Mouse (Mus musculus) neural tube, embryonic 11.5 days (tissue): ENCODE measurements around the gene Tmem159. TPM values are rescaled to one million over a fixed set of nuclear protein-coding genes. Genes with fewer than 3 reads are reported as not detected.

Experiments
- ATAC-seq: fragments of 200-750 bp; cut with Nextera tagmentation; 2 replicates; pipeline ENCODE4 v1.8.0; 2017; ENCODE audit warnings: moderate number of reproducible peaks, mild to moderate bottlenecking, moderate TSS enrichment, moderate library complexity; ENCODE audit not compliant: insufficient read depth, low FRiP score, low TSS enrichment
- DNase-seq: peaks from one replicate; pipeline ENCODE4 v3.0.0-alpha.2; 2015; ENCODE audit warnings: low spot score
- H3K27ac ChIP-seq: fragments of 300-500 bp; sonication (generic); 2 replicates; pipeline ENCODE4 v1.5.1; 2014; ENCODE audit warnings: low read depth, mild to moderate bottlenecking, low read length
- H3K27me3 ChIP-seq: fragments of 300-500 bp; sonication (generic); 2 replicates; pipeline ENCODE4 v1.6.1; 2014; ENCODE audit warnings: mild to moderate bottlenecking, low read length, mixed read lengths; ENCODE audit not compliant: control insufficient read depth, insufficient read depth
- H3K36me3 ChIP-seq: fragments of 300-500 bp; sonication (generic); 2 replicates; pipeline ENCODE4 v1.6.1; 2014; ENCODE audit warnings: mild to moderate bottlenecking, low read length, moderate library complexity, mixed read lengths; ENCODE audit not compliant: control insufficient read depth, insufficient read depth
- H3K4me1 ChIP-seq: fragments of 300-500 bp; sonication (generic); 2 replicates; pipeline ENCODE4 v1.6.1; 2014; ENCODE audit warnings: low read length, mixed read lengths; ENCODE audit not compliant: control insufficient read depth, insufficient read depth
- H3K4me2 ChIP-seq: fragments of 300-500 bp; sonication (generic); 2 replicates; pipeline ENCODE4 v1.6.1; 2014; ENCODE audit warnings: low read depth, mild to moderate bottlenecking, moderate library complexity
- H3K4me3 ChIP-seq: fragments of 300-500 bp; sonication (generic); 2 replicates; pipeline ENCODE4 v1.5.1; 2014; ENCODE audit warnings: low read depth, low read length
- H3K9ac ChIP-seq: fragments of 300-500 bp; sonication (generic); 2 replicates; pipeline ENCODE4 v1.6.1; 2014; ENCODE audit warnings: mild to moderate bottlenecking, low read length
- H3K9me3 ChIP-seq: fragments of 300-500 bp; sonication (generic); 2 replicates; pipeline ENCODE4 v1.6.1; 2016; ENCODE audit warnings: low read length; ENCODE audit not compliant: control insufficient read depth
- WGBS: fragments of 180-500 bp; shearing (Covaris S2); extraction: QIAGEN DNeasy Blood & Tissue Kit; methylation state at CpG from one replicate; pipeline ENCODE4 v1.1.7; 2014; 5-methylcytosine and 5-hydroxymethylcytosine counted together
- polyA plus RNA-seq: library from polyadenylated mRNA; unstranded; fragments of >200 nt; fragmentation: Nextera tagmentation; extraction: Ambion mirVana; gene quantifications from 2 replicates; pipeline ENCODE4 v1.2.1, GENCODE M21; 2014

Gene Tmem159
- polyA plus RNA-seq, 1 experiment from 2014 or later: 16.6 TPM

DNA sequence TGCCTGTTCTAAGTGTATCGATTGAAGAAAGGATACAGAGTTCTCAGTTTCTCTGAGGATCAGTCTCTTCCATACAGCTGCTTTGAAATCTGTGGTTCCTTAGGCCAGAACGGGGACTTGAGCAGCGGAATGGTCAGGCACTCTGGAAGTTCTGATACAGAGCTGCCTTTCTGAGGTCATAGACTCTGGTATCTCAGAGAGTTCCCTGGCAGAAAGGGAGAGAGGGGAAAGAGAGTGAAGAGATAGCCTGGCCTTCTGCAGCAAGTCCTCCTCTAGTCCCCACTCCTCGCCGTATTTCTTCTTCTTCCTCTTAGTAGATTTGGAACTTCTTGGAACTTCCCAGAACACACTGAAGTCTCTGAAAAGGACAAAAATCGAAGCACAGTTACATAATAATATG is 7.0 kb upstream of the Tmem159 start, which contains the start of gene Dnah3:
Gene Dnah3 (minus strand): TSS at position 101 of the 400 bp plus-strand sequence.
- DNase-seq (no peak), ATAC-seq (no peak)
- Histone ChIP-seq H3K36me3 (no peaks in the 10 kb centered on the region), H3K27me3 (no peaks in the 10 kb centered on the region), H3K9ac (no peak within 1 kb of the TSS), H3K4me2 (no peak within 1 kb of the TSS), H3K9me3 (no peaks in the 10 kb centered on the region), H3K4me1 (no peaks in the 10 kb centered on the region), H3K27ac (no peak within 1 kb of the TSS), H3K4me3 (no peak within 1 kb of the TSS)
- WGBS: 91% methylated on average over 6 of the region's 6 CpGs

DNA sequence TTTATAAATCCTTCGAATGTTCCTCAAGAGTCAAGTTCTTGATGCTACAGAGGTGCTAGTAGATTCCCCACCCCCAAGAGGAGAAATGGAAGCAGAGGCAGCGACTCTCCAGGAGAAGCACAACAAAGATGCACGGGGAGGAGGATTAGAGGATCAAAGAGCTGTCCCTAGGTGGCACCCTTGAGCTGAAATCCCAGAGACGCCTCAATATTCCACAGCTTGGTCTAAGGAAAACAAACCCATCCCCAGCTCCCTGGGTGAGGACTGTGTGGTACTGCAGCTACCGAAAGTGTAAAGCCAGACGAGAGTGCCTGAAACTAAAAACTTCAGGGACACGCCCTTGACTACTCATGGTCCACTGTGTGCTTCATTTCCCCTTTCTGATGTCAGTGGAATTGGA is 4.3 kb upstream of the Tmem159 start:
- H3K4me2 ChIP-seq: no peak overlapping the region
- H3K27ac ChIP-seq: no peak overlapping the region
- WGBS: 7% methylated on average over 7 of the region's 7 CpGs
- H3K9ac ChIP-seq: no peak overlapping the region
- H3K36me3 ChIP-seq: no peaks in the 10 kb centered on the region
- H3K9me3 ChIP-seq: no peaks in the 10 kb centered on the region
- peak; percentile 45; the same call in 1 of the 2 replicates for ATAC-seq
- H3K4me3 ChIP-seq: no peak overlapping the region
- DNase-seq: peak; percentile 75
- H3K27me3 ChIP-seq: no peaks in the 10 kb centered on the region
- peaks cover 3% of the 10 kb centered on the region; the same call in 1 of the 2 replicates for H3K4me1 ChIP-seq

DNA sequence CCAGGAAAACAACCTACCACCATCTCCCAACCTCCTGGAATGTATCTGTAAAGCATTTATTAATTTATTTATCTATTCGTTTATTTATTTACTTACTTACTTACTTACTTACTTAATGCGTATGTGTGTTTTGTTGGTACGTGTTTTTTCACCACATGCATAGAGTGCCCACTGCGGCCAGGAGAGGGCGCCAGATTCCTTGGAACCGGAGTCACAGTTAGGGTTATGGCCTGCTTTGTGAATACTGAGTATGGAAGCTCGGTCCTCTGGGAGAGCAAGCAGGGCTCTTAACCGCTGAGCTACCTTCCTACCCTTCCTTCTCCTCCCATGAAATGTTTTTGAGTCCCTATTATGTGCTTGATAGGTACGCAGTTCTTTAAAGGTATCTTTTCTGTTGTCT is 3.8 kb upstream of the Tmem159 start:
- no peak overlapping the region for H3K4me3 ChIP-seq

DNA sequence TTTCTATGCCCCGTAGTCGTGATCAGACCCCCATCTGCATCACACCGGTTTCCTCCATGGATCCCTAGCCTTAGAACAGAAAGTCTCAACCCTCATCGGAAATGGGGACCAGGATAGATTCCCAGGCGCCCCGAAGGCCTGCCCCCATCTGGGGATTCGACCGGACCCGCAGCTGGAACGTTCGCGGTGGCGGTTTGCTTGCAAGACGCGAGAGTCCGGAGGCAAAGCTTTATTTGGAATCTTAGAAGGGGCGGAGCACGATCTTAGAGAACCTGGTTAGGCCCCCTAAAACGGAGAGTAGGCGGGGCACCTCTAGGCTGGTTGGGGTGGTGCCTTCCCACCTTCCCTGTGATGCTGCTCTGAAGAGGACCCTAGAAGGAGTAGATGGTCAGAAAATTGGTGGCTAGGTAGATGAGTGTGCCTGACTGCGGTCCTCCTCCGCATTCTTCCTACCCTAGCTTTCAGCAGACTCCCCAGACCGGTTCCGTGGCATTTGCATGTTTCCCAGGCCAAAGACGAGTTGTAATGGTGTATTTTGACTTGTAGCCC is 940 bp downstream of the Tmem159 start:
- peaks cover 3% of the 10 kb centered on the region; the same call in 1 of the 2 replicates for H3K4me1 ChIP-seq
- H3K4me2 ChIP-seq: peak overlapping the region; percentile 86
- no peaks in the 10 kb centered on the region for H3K9me3 ChIP-seq
- DNase-seq: no peak
- H3K36me3 ChIP-seq: no peaks in the 10 kb centered on the region
- WGBS: 2% methylated on average over 25 of the region's 25 CpGs
- H3K9ac ChIP-seq: peak overlapping the region; percentile 1; the same call in 1 of the 2 replicates
- 0 out of 2 replicates have a peak, but pooled peaks have one; percentile 10 for ATAC-seq
- H3K27me3 ChIP-seq: no peaks in the 10 kb centered on the region
- H3K4me3 ChIP-seq: peak overlapping the region; percentile 57
- H3K27ac ChIP-seq: no peak overlapping the region

More for the DNA sequence above, 3.8 kb upstream of the Tmem159 start:
- ATAC-seq: peak; percentile 64; the same call in 1 of the 2 replicates
- Histone ChIP-seq H3K4me2 (no peak overlapping the region), H3K4me1 (peaks cover 3% of the 10 kb centered on the region; the same call in 1 of the 2 replicates), H3K9me3 (no peaks in the 10 kb centered on the region), H3K27me3 (no peaks in the 10 kb centered on the region), H3K9ac (no peak overlapping the region), H3K27ac (no peak overlapping the region), H3K36me3 (no peaks in the 10 kb centered on the region)
- peak; percentile 73 for DNase-seq
- 21% methylated on average over 9 of the region's 9 CpGs for WGBS

DNA sequence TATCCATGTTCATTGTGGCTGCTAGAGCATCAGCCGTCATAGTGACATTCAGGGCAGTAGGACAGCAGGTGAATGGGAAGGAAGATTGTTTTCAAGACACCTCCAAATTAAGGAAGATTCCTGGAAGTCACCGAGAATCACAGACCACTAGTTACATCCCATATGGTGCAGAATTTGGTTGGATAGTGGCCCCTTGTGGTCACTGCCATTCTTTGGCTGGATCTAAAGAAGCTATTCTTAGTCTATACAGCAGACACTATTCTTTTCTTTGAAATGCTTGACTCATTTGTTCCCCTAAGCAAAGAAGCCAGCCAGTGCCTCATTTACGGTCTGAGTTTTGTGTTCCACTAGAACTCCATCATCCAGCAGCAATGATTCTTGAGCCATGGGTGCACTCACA is 2.8 kb downstream of the Tmem159 start:
- H3K27ac ChIP-seq: no peak overlapping the region
- peaks cover 3% of the 10 kb centered on the region; the same call in 1 of the 2 replicates for H3K4me1 ChIP-seq
- no peaks in the 10 kb centered on the region for H3K36me3 ChIP-seq
- DNase-seq (no peak), ATAC-seq (no peak)
- no peak overlapping the region for H3K9ac ChIP-seq
- H3K4me3 ChIP-seq: no peak overlapping the region
- H3K27me3 ChIP-seq: no peaks in the 10 kb centered on the region
- H3K4me2 ChIP-seq: no peak overlapping the region
- no peaks in the 10 kb centered on the region for H3K9me3 ChIP-seq
- WGBS: 50% methylated on average over 3 of the region's 3 CpGs

DNA sequence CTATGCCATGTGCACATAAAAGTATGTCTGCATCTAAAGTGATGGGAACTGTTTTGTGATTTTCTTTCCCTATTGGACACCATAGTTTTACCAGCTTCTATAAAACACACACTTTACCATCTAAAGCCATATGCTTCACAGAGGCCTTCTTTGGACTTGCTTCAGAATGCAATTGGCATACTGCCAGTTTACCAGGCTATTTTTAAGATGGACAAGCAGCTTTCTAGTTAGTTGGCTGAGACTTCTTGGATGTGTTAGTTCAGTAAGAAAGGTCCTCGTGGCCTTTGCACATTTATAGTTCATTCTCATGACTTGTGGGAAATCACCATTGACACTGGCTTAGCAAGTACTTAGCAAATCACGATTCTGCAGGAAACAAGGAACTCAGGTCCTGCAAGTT is 4.2 kb downstream of the Tmem159 start:
- 85% methylated on average over 2 of the region's 2 CpGs for WGBS
- Histone ChIP-seq H3K36me3 (no peaks in the 10 kb centered on the region), H3K9ac (no peak overlapping the region), H3K27ac (no peak overlapping the region), H3K4me1 (peaks cover 3% of the 10 kb centered on the region; the same call in 1 of the 2 replicates), H3K4me2 (no peak overlapping the region), H3K27me3 (no peaks in the 10 kb centered on the region), H3K9me3 (no peaks in the 10 kb centered on the region), H3K4me3 (no peak overlapping the region)
- DNase-seq (no peak), ATAC-seq (no peak)

DNA sequence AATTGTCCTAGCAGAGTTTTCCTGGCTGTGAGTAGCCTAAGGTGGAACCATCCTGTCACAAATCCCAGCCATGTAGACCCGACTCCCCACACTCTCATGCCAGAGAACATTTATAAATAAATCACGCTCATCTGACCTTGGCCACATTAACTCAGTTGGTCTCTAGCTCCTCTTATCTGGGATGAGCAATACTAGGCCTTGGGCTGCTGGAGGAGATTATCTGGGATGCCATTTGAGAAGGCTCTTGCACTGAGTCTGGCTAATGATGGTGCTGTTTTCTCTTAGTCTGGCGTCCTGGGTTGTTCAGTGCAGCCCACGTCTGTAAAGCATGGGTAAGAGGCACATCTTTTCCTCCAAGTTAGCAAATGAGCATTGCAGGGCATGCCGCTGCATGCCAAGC is 7.5 kb downstream of the Tmem159 start:
- DNase-seq (no peak), ATAC-seq (no peak)
- Histone ChIP-seq H3K27me3 (no peaks in the 10 kb centered on the region), H3K4me2 (no peak overlapping the region), H3K4me1 (no peaks in the 10 kb centered on the region), H3K9me3 (no peaks in the 10 kb centered on the region), H3K36me3 (no peaks in the 10 kb centered on the region), H3K4me3 (no peak overlapping the region), H3K27ac (no peak overlapping the region), H3K9ac (no peak overlapping the region)
- 91% methylated on average over 5 of the region's 5 CpGs for WGBS

DNA sequence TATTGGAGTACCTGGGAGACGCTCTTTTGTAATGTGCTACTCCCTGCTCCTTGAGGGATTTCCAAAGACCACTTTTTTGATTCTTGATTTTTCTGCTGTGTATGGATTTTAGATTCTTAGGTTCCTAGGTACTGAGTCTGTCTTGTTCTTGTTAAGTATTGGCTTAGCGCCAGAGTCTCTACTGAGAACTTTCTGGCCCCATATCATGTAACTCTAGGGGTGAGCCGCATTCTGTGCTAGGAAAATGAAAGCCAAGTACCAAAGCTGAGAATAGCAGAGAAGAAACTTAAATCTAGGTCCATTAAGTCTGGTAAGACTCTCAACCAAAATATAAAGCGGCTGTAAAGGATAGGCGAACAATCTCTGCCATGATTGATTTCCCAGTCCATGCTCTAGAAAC is 14.8 kb downstream of the Tmem159 start:
- DNase-seq (no peak), ATAC-seq (no peak)
- Histone ChIP-seq H3K27ac (no peak overlapping the region), H3K4me3 (no peak overlapping the region), H3K9me3 (no peaks in the 10 kb centered on the region), H3K4me1 (no peaks in the 10 kb centered on the region), H3K36me3 (no peaks in the 10 kb centered on the region), H3K27me3 (no peaks in the 10 kb centered on the region), H3K9ac (no peak overlapping the region), H3K4me2 (no peak overlapping the region)
- WGBS: 91% methylated on average over 5 of the region's 5 CpGs

DNA sequence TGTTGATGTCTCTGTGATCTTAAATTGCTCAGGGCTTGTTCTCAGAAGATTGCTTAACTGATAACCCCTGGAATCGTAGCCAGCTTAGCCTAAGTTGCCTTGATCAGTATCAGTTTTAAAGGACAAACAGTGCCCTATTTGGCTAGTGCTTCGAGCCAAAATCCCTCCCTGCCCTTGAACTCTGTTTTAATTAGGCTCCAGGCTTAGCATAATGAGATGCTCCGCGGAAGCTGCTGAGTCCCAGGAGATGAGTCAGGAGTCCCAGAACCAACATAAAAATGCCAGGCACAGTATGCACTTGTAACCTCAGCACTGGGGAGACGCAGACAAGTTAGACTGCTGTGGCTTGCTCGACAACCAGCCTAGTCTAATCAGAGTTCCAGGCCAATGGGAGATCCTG is 15.4 kb downstream of the Tmem159 start:
- Histone ChIP-seq H3K4me1 (no peaks in the 10 kb centered on the region), H3K27ac (no peak overlapping the region), H3K4me3 (no peak overlapping the region), H3K4me2 (no peak overlapping the region), H3K9ac (no peak overlapping the region), H3K36me3 (no peaks in the 10 kb centered on the region), H3K9me3 (no peaks in the 10 kb centered on the region), H3K27me3 (no peaks in the 10 kb centered on the region)
- 55% methylated on average over 6 of the region's 6 CpGs for WGBS
- ATAC-seq: no peak
- DNase-seq: no peak
